Mouse (Mus musculus): ENCODE measurements around the gene Cntnap5c. TPM values are rescaled to one million over a fixed set of nuclear protein-coding genes. Genes with fewer than 3 reads are reported as not detected.

Gene Cntnap5c
- polyA plus RNA-seq (2015; fragmentation: Illumina TruSeq; extraction: RNeasy Lipid Tissue Mini Kit (QIAGEN cat#74804); ENCODE audit: insufficient read depth, low replicate concordance) = not detected

DNA sequence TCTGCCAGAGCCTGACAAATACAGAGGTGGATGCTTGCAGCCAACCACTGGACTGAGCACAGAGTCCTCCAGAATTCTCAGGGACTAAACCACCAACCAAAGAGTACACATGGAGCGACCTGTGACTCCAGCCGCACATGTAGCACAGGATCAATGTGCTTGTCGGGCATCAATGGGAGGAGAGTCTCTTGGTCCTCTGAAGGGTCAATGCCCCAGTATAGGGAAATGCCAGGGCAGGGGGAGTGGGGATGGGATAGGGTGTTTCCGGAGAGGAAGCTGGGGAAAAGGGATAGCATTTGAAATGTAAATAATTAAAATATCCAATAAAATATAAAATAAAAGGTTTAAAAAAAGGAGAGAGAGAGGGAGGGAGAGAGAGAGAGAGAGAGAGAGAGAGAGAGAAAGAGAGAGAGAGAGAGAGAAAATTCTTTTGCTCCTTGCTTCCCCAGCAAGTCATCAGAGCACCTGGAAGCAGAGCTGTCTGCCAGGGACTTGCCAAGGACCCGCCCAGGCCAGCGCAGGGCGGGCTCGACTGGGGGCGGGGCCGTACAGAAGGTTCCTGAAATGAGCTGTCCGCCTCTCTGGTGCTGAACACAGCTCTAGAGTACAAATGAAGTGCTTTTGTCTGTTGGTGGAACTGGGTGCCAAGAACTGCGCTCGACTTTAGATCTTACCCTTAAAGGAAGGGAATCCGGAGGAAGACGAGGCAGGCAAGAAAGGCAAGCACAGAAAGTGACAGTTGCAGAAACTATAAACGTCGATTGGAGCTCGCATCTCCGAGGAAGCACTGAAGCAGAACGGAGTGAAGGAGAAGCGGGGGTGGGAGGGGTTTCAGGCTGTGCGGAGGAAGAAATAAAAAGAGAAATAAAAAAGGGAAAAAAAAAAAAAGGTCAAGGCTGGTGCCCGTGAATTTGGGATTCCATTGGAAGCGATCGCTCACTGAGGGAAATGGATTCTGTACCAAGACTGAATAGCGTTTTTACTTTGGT lies at the start of gene Cntnap5c:
Cntnap5c (plus strand) TSS at position 949 of the 989 bp plus-strand sequence.

DNA sequence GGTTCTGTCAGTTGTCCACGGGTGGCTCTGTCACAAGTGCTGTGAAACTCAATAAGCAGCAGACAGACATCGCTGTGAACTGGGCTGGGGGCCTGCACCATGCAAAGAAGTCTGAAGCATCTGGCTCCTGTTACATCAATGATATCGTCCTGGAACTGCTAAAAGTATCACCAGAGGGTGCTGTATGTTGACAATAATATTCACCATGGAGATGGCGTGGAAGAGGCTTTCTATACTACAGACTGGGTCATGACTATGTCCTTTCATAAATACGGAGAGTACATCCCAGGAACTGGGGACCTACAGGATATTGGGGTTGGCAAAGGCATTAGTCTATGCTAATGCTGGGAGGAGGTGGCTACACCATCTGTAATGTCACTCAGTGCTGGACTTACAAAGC lies 27.3 kb upstream of the Cntnap5c start, which contains the start of gene Gm21834:
Gm21834 (minus strand) TSS at position 101 of the 400 bp plus-strand sequence.

Other genes with a start within 250 kb of the Cntnap5c start
- gene Vmn2r120, start 224.1 kb upstream of the Cntnap5c start, polyA plus RNA-seq (2015; fragmentation: Illumina TruSeq; extraction: RNeasy Lipid Tissue Mini Kit (QIAGEN cat#74804); ENCODE audit: insufficient read depth, low replicate concordance) = not detected
- not detected for gene Gm21834, start 27.4 kb upstream of the Cntnap5c start, polyA plus RNA-seq (2015; fragmentation: Illumina TruSeq; extraction: RNeasy Lipid Tissue Mini Kit (QIAGEN cat#74804); ENCODE audit: insufficient read depth, low replicate concordance)